Mouse (Mus musculus) adrenal gland, adult (tissue): ENCODE data around the gene Gm49405.
"Not testable (repeated sequence)": the region's sequence is repeated elsewhere in the genome, so short reads cannot be mapped to it uniquely, and the experiment has no call there.

Source experiments
- DNase-seq, 2 experiments: peaks; one replicate each; pipeline ENCODE4 v3.0.0; 2022 to 2023; ENCODE audit warnings: low spot score in 1 of 2; ENCODE audit not compliant: inconsistent age in 2 of 2

The Gm49405 gene

DNA sequence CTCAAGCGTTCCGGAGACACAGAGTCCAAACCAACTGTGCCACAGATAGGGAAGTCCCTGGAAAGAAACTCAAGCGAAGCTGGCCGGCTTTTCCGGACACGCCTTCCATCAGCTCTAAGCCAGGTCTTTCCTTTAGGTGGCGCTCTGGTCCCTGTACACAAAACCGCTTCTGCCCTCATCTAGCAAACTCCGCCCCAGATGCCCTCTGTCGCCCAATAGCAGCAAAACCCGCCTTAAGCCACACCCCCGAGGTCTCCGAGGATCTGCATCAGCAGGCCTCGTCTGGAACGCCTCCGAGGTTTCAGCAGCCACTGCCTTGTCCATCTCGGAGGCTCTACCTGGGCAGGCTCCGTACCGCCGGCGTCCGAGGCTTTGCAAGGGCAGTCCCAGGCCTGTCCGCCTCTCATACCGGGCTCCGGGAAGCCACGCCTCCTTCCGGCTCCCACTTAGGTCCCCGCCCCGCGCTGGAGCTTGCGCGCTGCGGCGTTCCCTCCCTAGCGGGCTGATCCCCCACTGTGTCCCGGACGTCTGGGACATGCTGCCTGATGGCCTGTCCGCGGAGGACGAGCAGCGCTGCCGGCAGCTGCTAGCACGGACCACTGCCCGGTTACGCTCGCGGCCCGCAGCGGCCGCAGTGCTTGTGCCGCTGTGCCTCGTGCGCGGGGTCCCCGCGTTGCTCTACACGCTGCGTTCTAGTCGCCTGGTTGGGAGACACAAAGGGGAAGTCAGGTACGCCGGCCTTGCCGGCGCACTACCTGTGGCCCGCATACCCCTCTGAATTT is at the start of gene Gm49405, which contains the start of gene Nudt8:
Gm49405 (plus strand) TSS at position 508 of the 782 bp plus-strand sequence.
Nudt8 (plus strand) TSS at position 462 of the 782 bp plus-strand sequence.
- peak; percentile 98 to 99 for DNase-seq

DNA sequence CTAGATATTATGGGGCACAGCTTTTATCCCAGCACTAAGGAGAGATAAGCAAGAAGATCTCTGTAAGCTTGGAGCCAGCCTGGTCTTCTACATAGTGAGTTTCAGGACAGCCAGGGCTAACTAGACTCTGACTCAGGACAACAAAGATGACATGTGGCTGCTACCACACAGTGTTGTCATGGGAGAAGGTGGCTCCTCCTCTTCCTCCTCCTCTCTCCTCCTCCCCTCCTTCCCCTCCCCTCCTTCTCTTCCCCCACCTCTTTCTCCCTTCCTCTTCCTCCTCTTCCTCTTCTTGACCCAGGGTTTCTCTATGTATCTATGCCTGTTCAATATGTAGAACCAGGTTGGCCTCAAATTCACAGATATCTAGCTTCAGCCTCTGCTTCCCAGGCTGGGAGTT is 49.0 kb upstream of the Gm49405 start:
- no peak for DNase-seq

DNA sequence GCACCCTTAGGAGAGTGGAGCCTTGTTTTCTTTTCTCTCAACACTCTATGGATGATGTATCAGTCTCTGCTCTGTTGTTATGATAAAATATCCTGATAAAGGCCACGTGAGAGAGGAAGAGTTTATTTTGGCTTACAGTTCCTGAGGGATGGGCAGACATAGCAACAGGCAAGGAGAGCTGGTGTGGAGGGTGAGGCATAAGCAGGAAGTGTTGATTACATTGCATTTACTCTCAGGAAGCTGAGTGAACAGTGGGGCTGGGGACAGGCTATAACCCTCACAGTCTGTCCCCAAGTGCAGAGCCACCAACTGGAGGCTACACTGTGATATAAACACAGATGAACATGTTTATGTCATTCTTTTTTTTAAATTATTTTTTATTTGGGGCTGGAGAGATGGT is 48.3 kb upstream of the Gm49405 start:
- DNase-seq = no peak

DNA sequence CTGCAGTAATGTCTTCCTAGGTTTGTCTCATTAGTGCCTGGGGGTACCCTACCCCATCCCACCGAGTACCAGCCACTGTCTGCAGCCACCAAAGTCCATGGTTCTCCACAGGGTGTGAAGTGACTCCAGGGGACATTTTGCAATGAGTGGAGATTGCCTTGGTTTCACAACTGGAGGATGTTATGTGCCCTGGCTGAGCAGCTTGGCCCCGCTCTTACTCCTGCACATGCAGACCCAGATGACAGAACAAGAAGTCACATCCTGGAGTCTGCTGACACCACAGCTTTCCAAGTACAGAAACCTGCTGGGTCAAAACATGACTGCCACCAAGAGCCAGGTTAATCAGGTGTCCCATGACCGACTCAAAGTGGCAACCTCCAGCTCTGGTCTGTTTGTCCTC is 45.4 kb upstream of the Gm49405 start:
- no peak for DNase-seq

DNA sequence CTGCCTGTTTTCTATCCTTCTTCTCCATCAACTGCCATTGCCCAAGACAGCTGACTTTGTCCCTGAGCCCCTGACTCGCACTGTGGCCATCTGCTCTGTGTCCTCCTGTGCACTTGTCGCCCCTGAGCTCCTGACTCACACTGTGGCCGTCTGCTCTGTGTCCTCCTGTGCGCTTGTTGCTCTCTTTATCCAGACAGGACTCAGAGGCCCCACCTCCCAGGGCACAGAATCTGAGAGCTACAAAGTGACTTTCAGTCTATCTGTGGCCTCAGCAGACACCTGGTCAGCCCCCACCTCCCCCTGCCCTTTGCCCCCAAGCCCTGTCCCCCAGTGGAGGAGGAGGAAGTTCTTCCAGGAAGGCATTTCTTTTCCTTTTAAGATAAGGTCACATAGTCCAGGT is 44.6 kb upstream of the Gm49405 start:
- DNase-seq = peak in 1 of 2 experiments; percentile 62

DNA sequence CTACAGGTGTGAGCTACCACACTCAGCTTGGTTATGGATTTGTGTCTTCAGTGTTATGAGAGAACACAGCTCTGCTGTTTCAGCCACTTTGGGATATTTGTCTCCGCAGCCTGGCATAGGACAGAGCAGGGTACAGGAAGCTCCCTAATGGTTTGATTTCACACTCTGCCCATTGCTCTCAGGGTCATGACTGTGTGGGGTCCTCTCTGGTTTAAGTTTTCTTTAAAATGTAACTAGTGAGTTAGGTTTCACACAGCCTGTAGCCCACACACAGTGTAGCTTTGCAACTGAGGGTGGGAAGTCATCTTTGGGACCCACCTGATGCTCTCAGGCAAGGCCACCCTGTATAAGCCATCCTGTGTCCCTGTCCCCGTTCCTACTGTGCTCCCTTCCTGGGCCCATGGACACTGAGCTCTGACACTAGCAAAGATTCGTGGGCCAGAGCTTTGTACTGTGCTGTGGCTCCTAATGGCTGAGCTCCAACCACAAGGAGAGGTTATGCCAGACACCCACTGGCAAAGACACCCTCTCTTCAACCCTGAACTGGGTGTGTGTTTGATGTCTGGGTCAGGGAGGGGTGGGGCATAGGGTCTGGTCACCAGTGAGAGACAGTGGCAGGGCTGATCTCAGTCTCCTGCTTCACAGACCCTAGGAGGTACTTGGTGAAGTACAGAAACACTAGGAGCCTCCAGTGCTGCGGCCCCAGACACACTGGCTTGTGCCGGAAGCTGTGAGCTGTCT is 43.0 kb upstream of the Gm49405 start:
- not testable (repeated sequence) for DNase-seq

DNA sequence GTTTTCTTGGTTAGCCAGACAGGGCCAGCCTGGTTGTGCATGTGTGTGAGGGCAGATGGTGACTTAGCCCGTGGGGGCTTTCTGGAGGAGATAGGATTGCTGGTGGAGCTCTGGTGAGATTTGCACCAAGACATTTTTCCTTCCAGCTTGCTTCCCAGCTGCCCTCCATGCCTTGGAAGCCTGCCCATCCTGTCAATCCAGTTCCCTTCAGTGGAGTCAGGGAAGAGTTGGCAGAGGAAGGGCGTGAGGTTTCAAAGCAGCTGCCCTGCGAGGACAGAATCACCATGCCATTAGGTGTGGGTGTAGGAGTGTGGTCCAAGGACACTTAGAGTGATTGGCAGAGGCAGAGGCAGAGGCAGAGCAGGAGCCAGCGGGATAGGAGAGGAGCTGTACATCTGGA is 42.0 kb upstream of the Gm49405 start, which contains the start of gene Aldh3b3:
Aldh3b3 (plus strand) TSS at position 176 of the 400 bp plus-strand sequence.
- no peak for DNase-seq

DNA sequence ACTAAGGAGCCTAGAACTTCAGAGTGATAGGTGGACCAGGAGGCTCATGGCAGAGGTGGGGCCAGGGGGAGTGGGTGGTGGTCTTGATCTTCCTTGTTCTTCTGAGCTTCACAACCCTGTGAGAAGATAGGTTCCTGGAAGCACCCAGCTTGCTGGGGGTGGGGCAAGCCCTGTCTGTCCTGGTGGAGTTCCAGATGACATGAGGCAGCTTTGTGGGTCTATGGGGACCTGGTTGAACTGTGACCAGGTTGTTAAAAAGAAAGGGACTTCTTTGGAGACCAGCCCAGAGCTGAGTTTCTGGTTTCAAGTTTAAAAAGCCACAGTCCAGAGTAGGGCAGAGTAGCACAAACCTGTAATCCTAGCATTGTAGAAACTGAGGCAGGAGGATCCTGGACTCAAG is 41.4 kb upstream of the Gm49405 start:
- DNase-seq = no peak

DNA sequence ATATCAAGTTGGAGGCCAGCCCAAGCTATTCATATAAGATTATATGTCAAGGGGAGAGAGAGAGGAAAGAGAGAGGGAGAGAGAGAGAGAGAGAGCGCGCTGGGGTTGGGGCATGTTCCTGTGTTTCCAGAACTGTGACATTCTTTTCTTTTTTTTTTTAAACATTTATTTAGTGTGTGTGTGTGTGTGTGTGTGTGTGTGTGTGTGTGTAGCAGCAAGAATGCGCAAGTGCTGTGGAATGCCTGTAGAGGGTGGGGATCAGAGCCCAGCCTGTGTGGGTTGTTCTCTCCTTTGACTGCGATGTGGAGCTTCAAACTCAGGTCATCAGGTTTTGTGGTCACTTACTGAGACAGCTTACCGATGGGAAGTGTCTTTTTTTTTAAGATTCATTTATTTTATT is 40.2 kb upstream of the Gm49405 start:
- DNase-seq = no peak

DNA sequence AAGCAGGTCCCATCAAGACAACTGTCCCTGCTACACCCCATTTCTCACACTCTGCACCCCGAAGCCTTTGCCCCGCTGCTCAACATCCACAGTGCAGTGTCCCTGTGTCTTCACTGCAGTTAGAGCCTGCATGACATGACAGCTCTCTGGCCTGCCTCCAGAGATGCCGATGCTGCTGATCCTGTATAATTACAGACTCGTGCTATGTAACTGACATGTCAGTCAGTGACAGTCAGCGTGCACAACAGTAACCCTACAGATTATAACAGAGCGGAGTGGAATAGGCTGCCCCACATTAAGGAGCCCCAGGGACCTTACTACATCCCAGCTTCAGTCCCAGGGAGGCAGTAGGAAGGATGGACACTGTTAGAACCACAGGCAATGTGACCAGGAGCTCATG is 38.6 kb upstream of the Gm49405 start:
- not testable (repeated sequence) for DNase-seq

DNA sequence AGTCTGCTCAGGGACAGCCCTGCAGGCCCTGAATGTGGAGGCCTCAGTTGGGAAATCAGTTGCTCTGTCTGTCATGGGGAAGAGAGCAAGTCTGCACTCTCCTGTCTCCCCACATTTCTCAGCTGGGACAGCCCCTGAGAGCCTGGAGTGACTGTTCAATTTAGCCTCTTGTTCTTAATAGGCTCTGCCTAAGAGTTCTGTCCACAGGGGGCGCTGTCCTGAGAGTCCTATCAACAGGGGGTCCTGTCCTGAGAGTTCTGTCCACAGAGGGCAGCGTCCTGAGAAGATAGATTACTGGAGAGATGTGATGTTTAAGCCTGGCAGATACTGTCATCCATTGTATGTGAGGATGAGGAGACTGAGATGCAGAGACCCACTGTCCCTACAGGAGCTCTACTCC is 38.0 kb upstream of the Gm49405 start:
- DNase-seq = no peak

DNA sequence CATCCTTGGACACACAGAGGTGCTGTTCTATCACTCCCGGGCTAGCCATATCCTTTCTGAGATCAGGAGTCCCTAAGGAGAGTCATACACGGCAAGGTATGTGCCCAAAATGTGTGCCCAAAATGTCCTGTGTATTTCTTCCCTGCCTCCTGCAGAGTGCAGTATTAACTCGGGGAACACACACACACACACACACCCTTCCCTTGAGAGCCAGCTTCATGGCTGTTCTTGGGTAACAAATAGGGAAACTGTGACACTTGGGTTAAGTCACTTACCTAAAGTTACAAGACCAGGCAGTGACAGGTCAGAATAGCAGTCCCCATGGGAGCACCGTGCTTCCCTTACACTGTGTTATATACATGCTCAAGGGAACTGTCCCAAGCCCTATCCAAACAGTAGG is 36.4 kb upstream of the Gm49405 start:
- DNase-seq = no peak

DNA sequence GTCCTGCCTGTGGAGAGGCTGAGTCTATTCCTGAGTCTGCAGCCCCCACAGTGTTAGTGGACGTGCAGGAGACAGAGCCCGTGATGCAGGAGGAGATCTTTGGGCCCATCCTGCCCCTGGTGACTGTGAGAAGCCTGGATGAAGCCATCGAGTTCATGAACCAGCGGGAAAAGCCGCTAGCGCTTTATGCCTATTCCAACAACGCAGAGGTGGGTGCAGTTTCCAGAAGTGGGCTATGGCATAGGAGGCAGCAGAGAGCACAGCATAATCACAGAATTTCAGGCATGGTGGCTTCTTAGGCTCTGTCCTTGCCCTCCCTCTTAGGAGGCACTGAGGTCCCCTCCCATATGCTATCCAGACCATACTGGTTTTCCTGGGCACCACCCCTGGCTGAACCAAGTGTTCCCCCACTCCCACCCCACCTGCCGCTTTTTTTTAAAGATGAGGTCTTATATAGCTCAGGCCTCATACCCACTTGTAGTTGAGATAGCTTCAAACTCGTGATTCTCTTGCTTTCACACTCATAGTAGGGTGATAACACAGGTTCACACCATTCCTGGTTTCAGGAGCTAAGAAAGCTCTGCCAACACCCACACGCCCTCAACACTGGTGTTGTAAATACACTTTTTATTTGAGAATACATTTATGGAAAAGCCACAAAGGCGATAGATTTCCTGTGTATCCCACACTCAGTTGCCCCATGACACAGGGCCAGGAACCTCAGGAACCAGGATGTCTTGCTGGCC is 33.9 kb upstream of the Gm49405 start:
- no peak for DNase-seq

DNA sequence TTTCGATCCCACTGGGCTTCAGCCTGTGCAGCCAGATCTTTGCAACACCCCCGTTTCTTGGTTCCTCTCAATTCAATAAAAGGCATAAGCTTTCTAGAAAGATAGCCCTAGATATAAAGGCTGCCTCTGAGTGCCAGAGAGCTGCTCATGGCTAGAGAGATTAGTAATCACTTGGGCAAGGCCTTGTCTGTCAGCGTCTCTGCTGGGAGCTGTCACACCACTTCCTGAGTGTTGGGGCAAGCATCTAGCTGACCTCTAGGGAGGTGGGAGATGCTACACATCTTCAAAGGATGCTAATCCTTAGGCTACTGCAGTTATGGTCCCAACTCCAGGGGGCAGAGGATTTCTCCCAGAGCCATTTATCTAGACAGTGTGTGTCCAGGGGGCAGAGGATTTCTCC is 33.2 kb upstream of the Gm49405 start:
- no peak for DNase-seq

DNA sequence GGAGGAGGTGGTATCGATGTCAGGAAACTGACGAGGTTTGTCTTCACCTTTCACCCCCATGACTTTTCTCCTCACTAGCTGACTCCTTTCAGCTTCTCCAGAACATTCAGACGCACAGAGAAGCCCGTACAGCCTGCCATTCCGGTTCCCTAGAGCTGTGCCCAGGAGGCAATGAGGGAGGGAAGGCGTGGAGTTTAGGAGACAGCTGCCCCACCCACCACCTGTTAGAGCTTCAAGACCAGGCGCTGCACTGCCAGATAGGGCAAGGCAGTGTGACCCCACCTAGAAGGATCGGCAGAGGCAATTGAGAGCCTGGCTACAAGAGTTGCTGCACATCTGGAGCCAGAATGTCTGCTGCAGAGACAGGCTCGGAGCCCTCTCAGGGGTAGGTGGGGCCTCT is 28.2 kb upstream of the Gm49405 start, which contains the start of gene Aldh3b2:
Aldh3b2 (plus strand) TSS at position 100 of the 400 bp plus-strand sequence.
- DNase-seq = no peak

DNA sequence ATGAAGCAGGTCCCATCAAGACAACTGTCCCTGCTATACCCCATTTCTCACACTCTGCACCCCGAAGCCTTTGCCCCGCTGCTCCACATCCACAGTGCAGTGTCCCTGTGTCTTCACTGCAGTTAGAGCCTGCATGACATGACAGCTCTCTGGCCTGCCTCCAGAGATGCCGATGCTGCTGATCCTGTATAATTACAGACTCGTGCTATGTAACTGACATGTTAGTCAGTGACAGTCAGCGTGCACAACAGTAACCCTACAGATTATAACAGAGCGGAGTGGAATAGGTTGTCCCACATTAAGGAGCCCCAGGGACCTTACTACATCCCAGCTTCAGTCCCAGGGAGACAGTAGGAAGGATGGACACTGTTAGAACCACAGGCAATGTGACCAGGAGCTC is 25.8 kb upstream of the Gm49405 start:
- not testable (repeated sequence) for DNase-seq

DNA sequence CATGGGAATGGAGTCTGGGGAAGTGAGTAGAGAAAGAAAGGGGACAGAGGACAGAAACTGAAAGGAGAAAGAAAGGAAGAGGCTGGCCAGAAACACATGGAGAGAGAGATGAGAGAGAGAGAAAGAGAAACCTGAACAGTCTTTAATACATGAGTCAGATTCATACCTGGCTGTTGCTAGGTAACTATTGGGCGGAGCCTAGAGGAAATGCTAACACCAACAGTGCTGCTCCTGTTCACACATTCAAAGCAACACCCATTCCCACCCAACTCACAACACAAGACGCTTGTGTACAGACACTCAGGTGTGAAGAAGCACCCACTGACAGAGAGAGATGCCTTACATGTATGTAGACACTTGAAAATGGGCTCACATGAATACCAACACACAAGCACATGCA is 24.6 kb upstream of the Gm49405 start:
- DNase-seq = no peak

DNA sequence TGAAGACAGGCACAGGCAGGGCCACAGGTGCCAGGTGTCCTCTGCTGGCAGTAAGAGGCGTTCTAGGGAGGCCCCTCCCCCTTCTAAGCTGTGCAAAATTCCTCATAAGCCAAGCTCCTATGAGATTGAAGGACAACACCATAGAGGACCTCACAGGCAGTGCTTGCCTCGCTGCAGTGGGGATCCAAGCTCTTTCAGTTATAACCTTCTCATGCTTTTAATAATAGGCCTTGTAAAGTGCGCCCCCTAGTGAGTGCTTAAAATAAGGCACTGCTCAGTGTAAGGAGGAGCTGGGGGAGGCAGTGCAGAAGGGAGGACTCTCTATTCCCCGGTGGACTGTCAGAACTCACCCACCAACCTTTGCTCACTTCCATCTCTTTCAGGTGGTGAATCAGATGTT is 20.1 kb upstream of the Gm49405 start:
- peak; percentile 73 to 94 for DNase-seq

DNA sequence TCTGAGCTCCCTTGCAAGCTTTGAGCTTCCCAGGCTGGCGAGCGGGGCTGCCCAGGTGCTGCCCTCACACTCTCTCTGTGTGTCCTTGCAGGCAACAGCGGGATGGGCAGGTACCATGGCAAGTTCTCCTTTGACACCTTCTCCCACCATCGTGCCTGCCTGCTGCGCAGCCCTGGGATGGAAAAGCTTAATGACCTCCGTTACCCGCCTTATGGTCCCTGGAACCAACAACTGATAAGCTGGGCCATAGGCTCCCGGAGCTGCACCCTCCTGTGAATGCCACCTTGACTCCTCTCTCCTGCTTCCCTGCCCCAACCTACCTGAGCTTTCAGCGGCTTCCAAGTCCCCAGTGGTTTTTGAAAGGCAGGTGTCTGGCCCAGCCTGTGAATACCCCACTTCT is 19.5 kb upstream of the Gm49405 start:
- DNase-seq = no peak

DNA sequence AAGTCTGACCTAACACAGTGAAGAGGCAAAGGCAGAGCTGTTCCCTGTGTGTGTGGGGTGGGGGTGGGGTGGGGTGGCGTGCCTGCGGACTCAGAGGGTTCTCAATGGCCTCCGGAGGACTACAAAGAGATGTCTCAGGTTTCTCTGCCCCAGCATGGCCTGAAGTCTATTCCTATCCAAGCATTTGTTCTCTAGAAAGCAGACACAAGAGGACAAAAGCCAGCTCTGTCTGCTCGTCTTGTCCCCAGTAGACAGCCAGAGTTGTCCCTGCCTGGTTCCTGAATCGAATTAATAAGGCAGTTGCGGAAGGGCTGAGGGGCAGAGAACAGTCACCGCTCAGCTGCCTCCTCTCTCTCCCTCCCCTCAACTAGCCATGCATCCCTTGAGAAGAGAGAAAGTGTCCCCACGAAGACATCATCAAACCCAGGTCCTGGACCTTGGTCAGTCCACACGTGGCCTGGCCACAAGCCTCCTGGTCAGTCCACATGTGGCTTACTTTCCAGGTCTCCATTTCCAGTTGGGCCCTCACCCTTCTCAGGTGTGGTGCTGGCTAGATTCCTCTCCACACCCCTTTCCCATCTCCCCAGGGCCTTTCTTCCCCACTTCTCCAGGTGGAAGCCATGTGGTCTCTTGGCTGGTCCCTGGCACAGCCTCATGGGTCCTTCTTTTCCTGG is 16.8 kb upstream of the Gm49405 start:
- DNase-seq = no peak

DNA sequence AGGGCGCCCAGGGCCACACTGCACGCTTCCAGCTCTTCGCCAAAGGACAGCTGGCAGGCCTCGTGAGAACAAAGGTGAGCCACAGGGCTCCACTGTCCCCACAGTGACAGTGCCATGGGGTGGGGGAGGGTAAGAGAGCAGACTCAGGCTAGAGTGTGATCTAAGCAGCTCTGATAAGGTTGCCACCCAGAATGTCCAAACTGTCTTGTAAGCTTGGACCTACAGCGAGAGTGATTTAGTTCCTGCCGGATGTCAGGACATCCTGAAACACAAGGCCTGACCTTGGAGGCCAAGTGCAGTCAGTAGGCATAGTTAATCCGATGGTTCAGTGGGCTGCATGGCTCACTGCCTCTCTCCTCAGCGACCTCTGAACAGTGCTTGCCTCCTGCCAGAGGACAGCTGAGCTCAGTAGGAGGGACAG is 15.2 kb upstream of the Gm49405 start:
- DNase-seq = peak; percentile 86 to 88
